Mouse (Mus musculus): ENCODE data around the gene Llgl1.
A peak's percentile ranks its signal among the peaks of the same experiment; 100 is the strongest.

The Llgl1 gene

DNA sequence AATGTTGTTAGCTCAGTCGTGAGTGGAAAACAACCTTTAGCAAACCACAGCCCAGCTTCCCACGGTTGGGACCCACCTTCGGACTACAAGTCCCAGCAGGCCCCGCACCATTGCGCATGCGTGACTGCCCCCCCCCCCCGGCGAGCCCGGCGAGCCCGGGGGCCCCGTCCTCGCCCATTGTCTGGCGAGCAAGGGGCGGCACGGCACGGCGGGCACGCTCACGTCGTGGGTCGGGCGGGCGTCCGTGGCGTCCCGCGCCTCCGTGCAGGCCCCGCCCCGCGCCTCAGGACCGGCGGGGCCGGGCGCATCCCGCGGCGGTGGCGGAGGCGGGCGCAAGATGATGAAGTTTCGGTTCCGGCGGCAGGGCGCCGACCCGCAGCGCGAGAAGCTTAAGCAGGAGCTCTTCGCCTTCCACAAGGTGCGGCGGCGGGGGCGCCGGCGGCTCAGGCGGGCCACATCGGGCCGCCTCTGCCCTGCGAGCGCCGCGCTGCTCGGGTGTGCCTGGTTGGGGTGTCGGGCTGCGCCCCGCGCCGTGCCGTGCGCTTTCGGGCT is at the start of gene Llgl1:
Gene Llgl1 (plus strand): TSS at position 200 of the 552 bp plus-strand sequence.
- H3K27me3 ChIP-seq (ENCODE audit: control insufficient read depth, insufficient read depth, low read length, poor library complexity, severe bottlenecking), result no peaks in the 10 kb centered on the region
- no peaks in the 10 kb centered on the region for H3K36me3 ChIP-seq (ENCODE audit: control insufficient read depth, insufficient read depth, low read length, poor library complexity, severe bottlenecking)
- peak; percentile 87 for DNase-seq (ENCODE audit: low read depth, low spot score)

DNA sequence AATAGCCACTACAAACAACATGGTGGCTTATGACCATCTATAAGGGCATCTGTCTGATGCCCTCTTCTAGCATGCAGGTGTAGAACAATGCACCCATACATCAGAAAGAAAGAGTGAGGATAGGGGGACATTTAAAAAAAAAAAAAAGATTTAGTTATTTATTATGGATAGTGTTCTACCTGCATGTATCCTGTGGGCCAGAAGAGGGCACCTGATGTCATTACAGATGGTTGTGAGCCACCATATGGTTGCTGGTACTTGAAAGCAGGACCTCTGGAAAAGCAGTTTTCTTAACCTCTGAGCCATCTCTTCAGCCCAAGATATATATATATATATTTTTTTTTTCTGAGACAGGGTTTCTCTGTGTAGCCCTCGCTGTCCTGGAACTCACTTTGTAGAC is 3.4 kb upstream of the Llgl1 start:
- peak; percentile 53 for DNase-seq (ENCODE audit: low read depth, low spot score)
- Histone ChIP-seq H3K27me3 (ENCODE audit: control insufficient read depth, insufficient read depth, low read length, poor library complexity, severe bottlenecking) (no peaks in the 10 kb centered on the region), H3K36me3 (ENCODE audit: control insufficient read depth, insufficient read depth, low read length, poor library complexity, severe bottlenecking) (no peaks in the 10 kb centered on the region)

DNA sequence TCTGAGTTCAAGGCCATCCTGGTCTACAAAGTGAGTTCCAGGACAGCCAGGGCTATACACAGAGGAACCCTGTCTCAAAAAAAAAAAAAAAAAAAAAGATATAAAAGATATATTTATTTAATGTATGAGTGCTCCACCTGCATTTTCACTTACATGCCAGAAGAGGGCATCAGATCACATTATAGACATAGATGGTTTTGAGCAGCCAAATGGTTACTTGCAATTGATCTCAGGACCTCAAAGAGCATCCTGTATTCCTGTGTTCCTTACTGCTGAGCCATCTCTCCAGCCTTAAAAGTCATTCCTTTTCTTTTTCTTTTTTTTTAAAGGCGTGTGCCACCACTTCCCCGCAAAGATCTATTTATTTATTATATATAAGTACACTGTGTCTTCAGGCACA is 2.0 kb upstream of the Llgl1 start:
- no peaks in the 10 kb centered on the region for H3K36me3 ChIP-seq (ENCODE audit: control insufficient read depth, insufficient read depth, low read length, poor library complexity, severe bottlenecking)
- H3K27me3 ChIP-seq (ENCODE audit: control insufficient read depth, insufficient read depth, low read length, poor library complexity, severe bottlenecking), result no peaks in the 10 kb centered on the region
- DNase-seq (ENCODE audit: low read depth, low spot score), result peak; percentile 67

DNA sequence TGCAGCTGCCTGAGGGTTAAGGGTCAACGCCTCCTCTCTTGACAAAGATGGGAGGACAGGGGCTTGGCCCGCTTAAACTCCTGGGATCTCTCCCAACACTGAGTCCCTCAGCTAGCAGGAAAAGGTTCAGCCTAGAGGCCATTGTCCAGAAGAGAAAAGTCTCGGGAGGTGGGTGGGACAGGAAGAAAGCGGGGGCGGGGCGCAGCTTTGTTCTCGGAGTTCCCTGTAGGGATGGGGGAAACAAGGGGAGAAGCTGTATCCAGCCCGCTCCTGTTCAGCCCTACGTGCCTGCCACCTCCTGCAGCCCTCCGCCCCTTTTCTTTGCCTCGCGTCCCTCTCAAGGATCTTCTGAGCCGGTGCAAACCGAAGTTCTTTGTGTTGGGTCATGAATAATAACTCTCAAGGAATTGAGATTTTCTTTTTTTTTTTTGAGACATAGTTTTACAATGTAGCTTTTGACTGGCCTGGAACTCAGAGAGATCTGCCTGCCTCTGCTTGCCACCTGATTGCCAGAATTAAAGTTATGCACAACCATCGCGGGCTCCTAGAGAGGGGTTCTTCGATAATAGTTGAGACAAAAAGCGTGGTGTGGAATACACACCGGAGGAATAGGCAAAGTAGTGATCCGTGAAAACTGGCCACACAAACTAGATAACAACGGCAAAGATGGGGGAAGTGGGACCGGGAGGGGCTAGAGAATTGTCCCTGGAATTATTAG is 558 bp upstream of the Llgl1 start:
- H3K27me3 ChIP-seq (ENCODE audit: control insufficient read depth, insufficient read depth, low read length, poor library complexity, severe bottlenecking), result no peaks in the 10 kb centered on the region
- no peaks in the 10 kb centered on the region for H3K36me3 ChIP-seq (ENCODE audit: control insufficient read depth, insufficient read depth, low read length, poor library complexity, severe bottlenecking)
- no peak for DNase-seq (ENCODE audit: low read depth, low spot score)

- no peak for DNase-seq (ENCODE audit: low read depth, low spot score)
- Histone ChIP-seq H3K36me3 (ENCODE audit: control insufficient read depth, insufficient read depth, low read length, poor library complexity, severe bottlenecking) (no peaks in the 10 kb centered on the region), H3K27me3 (ENCODE audit: control insufficient read depth, insufficient read depth, low read length, poor library complexity, severe bottlenecking) (no peaks in the 10 kb centered on the region)
Measured at GRCm38 (mm10) chr11:60700320-60701185, 1.0 kb downstream of the Llgl1 start.

- Histone ChIP-seq H3K27me3 (ENCODE audit: control insufficient read depth, insufficient read depth, low read length, poor library complexity, severe bottlenecking) (no peaks in the 10 kb centered on the region), H3K36me3 (ENCODE audit: control insufficient read depth, insufficient read depth, low read length, poor library complexity, severe bottlenecking) (0 out of 2 replicates have a peak, but pooled peaks cover under 1% of the 10 kb centered on the region)
- DNase-seq (ENCODE audit: low read depth, low spot score), result no peak
Measured at GRCm38 (mm10) chr11:60701611-60702010, 2.1 kb downstream of the Llgl1 start.

- H3K27me3 ChIP-seq (ENCODE audit: control insufficient read depth, insufficient read depth, low read length, poor library complexity, severe bottlenecking), result no peaks in the 10 kb centered on the region
- peak; percentile 79 for DNase-seq (ENCODE audit: low read depth, low spot score)
- H3K36me3 ChIP-seq (ENCODE audit: control insufficient read depth, insufficient read depth, low read length, poor library complexity, severe bottlenecking), result peaks cover 3% of the 10 kb centered on the region
Measured at GRCm38 (mm10) chr11:60703131-60703530, 3.6 kb downstream of the Llgl1 start.

GRCm38 (mm10) chr11:60704023-60704880 is 4.7 kb downstream of the Llgl1 start:
- DNase-seq (ENCODE audit: low read depth, low spot score), result no peak
- Histone ChIP-seq H3K27me3 (ENCODE audit: control insufficient read depth, insufficient read depth, low read length, poor library complexity, severe bottlenecking) (no peaks in the 10 kb centered on the region), H3K36me3 (ENCODE audit: control insufficient read depth, insufficient read depth, low read length, poor library complexity, severe bottlenecking) (peaks cover 3% of the 10 kb centered on the region)

DNA sequence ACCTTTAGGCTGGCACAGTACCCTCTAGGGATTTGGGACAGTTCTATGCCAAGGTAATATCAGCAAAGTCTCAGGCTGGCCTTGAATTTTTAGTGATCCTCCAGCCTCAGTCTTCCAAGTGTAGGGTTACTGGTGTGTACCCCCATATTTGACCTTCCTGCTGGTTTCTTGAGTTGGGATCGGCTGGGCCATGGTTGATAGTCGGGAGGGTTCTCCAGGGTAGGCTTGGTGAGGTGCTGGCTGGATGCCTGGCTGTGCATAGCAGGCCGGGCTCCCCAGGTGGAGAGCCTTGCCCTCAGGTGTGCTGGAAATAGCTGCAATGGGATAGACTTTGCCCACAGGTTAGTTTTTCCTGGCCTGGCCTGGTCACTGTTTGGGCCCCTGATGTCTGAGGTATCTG is 5.7 kb downstream of the Llgl1 start:
- peaks cover 5% of the 10 kb centered on the region for H3K36me3 ChIP-seq (ENCODE audit: control insufficient read depth, insufficient read depth, low read length, poor library complexity, severe bottlenecking)
- DNase-seq (ENCODE audit: low read depth, low spot score), result no peak
- no peaks in the 10 kb centered on the region for H3K27me3 ChIP-seq (ENCODE audit: control insufficient read depth, insufficient read depth, low read length, poor library complexity, severe bottlenecking)

- peaks cover 5% of the 10 kb centered on the region for H3K36me3 ChIP-seq (ENCODE audit: control insufficient read depth, insufficient read depth, low read length, poor library complexity, severe bottlenecking)
- H3K27me3 ChIP-seq (ENCODE audit: control insufficient read depth, insufficient read depth, low read length, poor library complexity, severe bottlenecking), result no peaks in the 10 kb centered on the region
- DNase-seq (ENCODE audit: low read depth, low spot score), result no peak
Measured at GRCm38 (mm10) chr11:60706076-60706475, 6.6 kb downstream of the Llgl1 start.

DNA sequence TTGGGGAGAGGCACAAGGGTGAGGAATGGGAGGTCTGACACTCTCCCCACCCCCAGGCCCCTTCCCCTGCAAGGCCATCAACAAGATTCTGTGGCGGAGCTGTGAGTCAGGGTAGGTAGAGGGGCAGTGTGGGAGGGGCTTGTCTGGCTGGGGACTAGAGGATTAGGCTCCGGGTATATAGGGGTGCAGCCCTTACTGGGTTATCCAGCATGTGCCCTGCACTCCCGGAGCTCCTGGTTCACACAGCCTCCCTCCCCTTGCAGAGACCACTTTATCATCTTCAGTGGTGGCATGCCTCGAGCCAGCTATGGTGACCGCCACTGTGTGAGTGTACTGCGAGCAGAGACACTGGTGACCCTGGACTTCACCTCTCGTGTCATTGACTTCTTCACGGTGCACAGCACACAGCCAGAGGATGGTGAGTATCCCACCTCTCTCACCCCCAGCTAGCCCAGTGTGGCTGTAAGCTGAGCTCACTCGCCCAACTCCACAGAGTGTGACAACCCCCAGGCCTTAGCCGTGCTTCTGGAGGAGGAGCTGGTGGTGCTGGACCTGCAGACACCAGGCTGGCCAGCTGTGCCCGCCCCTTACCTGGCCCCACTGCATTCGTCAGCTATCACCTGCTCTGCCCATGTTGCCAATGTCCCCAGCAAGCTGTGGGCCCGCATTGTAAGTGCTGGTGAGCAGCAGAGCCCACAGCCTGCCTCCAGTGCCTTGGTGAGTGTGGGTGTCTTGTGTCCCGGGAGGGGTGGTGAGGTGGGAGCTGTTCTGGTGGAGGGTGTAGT is 7.4 kb downstream of the Llgl1 start:
- peaks cover 5% of the 10 kb centered on the region for H3K36me3 ChIP-seq (ENCODE audit: control insufficient read depth, insufficient read depth, low read length, poor library complexity, severe bottlenecking)
- no peak for DNase-seq (ENCODE audit: low read depth, low spot score)
- H3K27me3 ChIP-seq (ENCODE audit: control insufficient read depth, insufficient read depth, low read length, poor library complexity, severe bottlenecking), result no peaks in the 10 kb centered on the region

- Histone ChIP-seq H3K27me3 (ENCODE audit: control insufficient read depth, insufficient read depth, low read length, poor library complexity, severe bottlenecking) (no peaks in the 10 kb centered on the region), H3K36me3 (ENCODE audit: control insufficient read depth, insufficient read depth, low read length, poor library complexity, severe bottlenecking) (peaks cover 5% of the 10 kb centered on the region)
- no peak for DNase-seq (ENCODE audit: low read depth, low spot score)
Measured at GRCm38 (mm10) chr11:60707672-60708071, 8.1 kb downstream of the Llgl1 start.

DNA sequence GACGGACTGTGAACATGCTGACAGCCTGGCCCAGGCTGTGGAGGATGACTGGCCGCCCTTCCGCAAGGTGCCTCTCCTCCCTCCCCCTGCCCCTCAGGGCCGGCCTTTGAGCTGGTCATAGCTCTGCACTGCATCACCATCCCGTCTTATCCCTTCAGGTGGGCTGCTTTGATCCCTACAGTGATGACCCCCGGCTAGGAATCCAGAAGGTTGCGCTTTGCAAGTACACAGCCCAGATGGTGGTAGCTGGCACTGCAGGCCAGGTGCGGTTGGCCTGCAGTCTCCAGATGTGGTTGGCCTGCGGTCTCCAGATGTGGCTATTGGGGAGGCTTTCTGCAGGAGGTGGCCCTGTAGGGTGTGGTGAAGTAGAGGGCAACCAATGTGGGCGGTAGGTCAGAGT is 9.1 kb downstream of the Llgl1 start:
- Histone ChIP-seq H3K36me3 (ENCODE audit: control insufficient read depth, insufficient read depth, low read length, poor library complexity, severe bottlenecking) (peaks cover 5% of the 10 kb centered on the region), H3K27me3 (ENCODE audit: control insufficient read depth, insufficient read depth, low read length, poor library complexity, severe bottlenecking) (no peaks in the 10 kb centered on the region)
- no peak for DNase-seq (ENCODE audit: low read depth, low spot score)

All from splenic B cell, adult 2 months (primary cell).